Comparison of ENCODE assay signal across 9 mouse cellular contexts in genomic region chr3:135886659-135887027, GRCm38 (mm10).
DNase-seq lines count a peak whose midpoint lies in the region; ATAC-seq lines count a peak whose summit lies in the region.
"Had no signal": no experiment of that assay in that cellular context is flagged by ENCODE, and none has a peak within 500 bp of the region (broad histone marks: within the 10 kb centered on the region; RNA-seq: fewer than 3 reads in every experiment).

No protein-coding gene starts in this region.

- WGBS in limb, embryonic 10.5 days: 48% methylated on average over 12 of the region's 12 CpGs
- 47% methylated on average over 12 of the region's 12 CpGs for WGBS in neural tube, embryonic 12.5 days

- no peaks in the 10 kb centered on the region for H3K27me3 ChIP-seq in limb, embryonic 10.5 days (ENCODE audit: low read depth, poor library complexity, severe bottlenecking)
- H3K27me3 ChIP-seq in neural tube, embryonic 12.5 days (replicated peaks): no peaks in the 10 kb centered on the region
- H3K27me3 ChIP-seq: embryonic facial prominence, embryonic 12.5 days had no signal

- no peaks in the 10 kb centered on the region for H3K36me3 ChIP-seq in limb, embryonic 10.5 days
- no peaks in the 10 kb centered on the region for H3K36me3 ChIP-seq in neural tube, embryonic 12.5 days
- H3K36me3 ChIP-seq: embryonic facial prominence, embryonic 12.5 days had no signal

- DNase-seq in spleen, postnatal 10 days (ENCODE audit: low spot score in 2 of 2): peak; percentile 28 to 61
- no peak for DNase-seq in spleen, adult 12 weeks (ENCODE audit: low spot score)
- peak; percentile 94 for DNase-seq in cerebellum, adult 9-10 months
- peak; percentile 55 to 85 for DNase-seq in frontal cortex, postnatal 14 days (ENCODE audit: low spot score in 2 of 2)
- DNase-seq in kidney, adult 8-10 months: peak; percentile 43 to 72
- peak; percentile 66 for DNase-seq in limb, embryonic 10.5 days (ENCODE audit: low spot score)
- peak; percentile 31 for DNase-seq in testis, postnatal 14 days (ENCODE audit: low spot score)

- no peak overlapping the region for H3K4me3 ChIP-seq in limb, embryonic 10.5 days
- no peak overlapping the region for H3K4me3 ChIP-seq in neural tube, embryonic 12.5 days
- H3K4me3 ChIP-seq: embryonic facial prominence, embryonic 12.5 days had no signal

- no peak overlapping the region for H3K4me2 ChIP-seq in neural tube, embryonic 12.5 days (replicated peaks)
- H3K4me2 ChIP-seq: embryonic facial prominence, embryonic 12.5 days had no signal

- no peak overlapping the region for H3K9ac ChIP-seq in neural tube, embryonic 12.5 days
- H3K9ac ChIP-seq: embryonic facial prominence, embryonic 12.5 days had no signal

- peaks cover 10% of the 10 kb centered on the region for H3K4me1 ChIP-seq in limb, embryonic 10.5 days
- peaks cover 3% of the 10 kb centered on the region; the same call in 1 of the 2 replicates for H3K4me1 ChIP-seq in neural tube, embryonic 12.5 days
- H3K4me1 ChIP-seq: embryonic facial prominence, embryonic 12.5 days had no signal

- H3K9me3 ChIP-seq in limb, embryonic 10.5 days (replicated peaks): no peaks in the 10 kb centered on the region
- no peaks in the 10 kb centered on the region for H3K9me3 ChIP-seq in neural tube, embryonic 12.5 days
- H3K9me3 ChIP-seq: embryonic facial prominence, embryonic 12.5 days had no signal

- H3K27ac ChIP-seq in limb, embryonic 10.5 days: no peak overlapping the region
- H3K27ac ChIP-seq in neural tube, embryonic 12.5 days: no peak overlapping the region
- H3K27ac ChIP-seq: embryonic facial prominence, embryonic 12.5 days had no signal

- ATAC-seq in neural tube, embryonic 12.5 days (ENCODE audit: low FRiP score, low read depth): peak; percentile 39; the same call in 1 of the 2 replicates
